Mouse (Mus musculus): Measurements from ENCODE around the gene Dars. TPM values are rescaled to one million over a fixed set of nuclear protein-coding genes. Genes with fewer than 3 reads are reported as not detected.

The Dars gene
- polyA plus RNA-seq, 1 experiment, result 23.8 TPM

- peaks cover 11% of the 10 kb centered on the region for H3K4me1 ChIP-seq (ENCODE audit: control insufficient read depth, insufficient read depth, low read length)
- H3K36me3 ChIP-seq (ENCODE audit: control insufficient read depth, insufficient read depth, low read length), result no peaks in the 10 kb centered on the region
- H3K27ac ChIP-seq (ENCODE audit: control insufficient read depth, insufficient read depth, low read depth, low read length), result peak overlapping the region; percentile 81
- H3K4me3 ChIP-seq (ENCODE audit: control insufficient read depth, low read depth, low read length), result no peak overlapping the region
- TF ChIP-seq CTCF (IDR thresholded peaks at IDR 0.05; ENCODE audit: control insufficient read depth, insufficient read depth, insufficient replicate concordance, low read depth, low read length) (no peak), POLR2A (IDR thresholded peaks at IDR 0.05; ENCODE audit: control insufficient read depth, low read depth, low read length) (no peak)
- no peaks in the 10 kb centered on the region for H3K27me3 ChIP-seq (ENCODE audit: control insufficient read depth, insufficient read depth, low read length)
Observed at GRCm38 (mm10) chr1:128440386-128441128, 23.4 kb upstream of the Dars start.

GRCm38 (mm10) chr1:128439618-128440017 lies 22.4 kb upstream of the Dars start:
- Histone ChIP-seq H3K27ac (ENCODE audit: control insufficient read depth, insufficient read depth, low read depth, low read length) (no peak overlapping the region), H3K4me3 (ENCODE audit: control insufficient read depth, low read depth, low read length) (no peak overlapping the region), H3K4me1 (ENCODE audit: control insufficient read depth, insufficient read depth, low read length) (peaks cover 11% of the 10 kb centered on the region), H3K27me3 (ENCODE audit: control insufficient read depth, insufficient read depth, low read length) (no peaks in the 10 kb centered on the region), H3K36me3 (ENCODE audit: control insufficient read depth, insufficient read depth, low read length) (no peaks in the 10 kb centered on the region)
- TF ChIP-seq POLR2A (IDR thresholded peaks at IDR 0.05; ENCODE audit: control insufficient read depth, low read depth, low read length), result no peak
- TF ChIP-seq CTCF (IDR thresholded peaks at IDR 0.05; ENCODE audit: control insufficient read depth, insufficient read depth, insufficient replicate concordance, low read depth, low read length), result no peak

GRCm38 (mm10) chr1:128438526-128438925 lies 21.4 kb upstream of the Dars start:
- no peaks in the 10 kb centered on the region for H3K36me3 ChIP-seq (ENCODE audit: control insufficient read depth, insufficient read depth, low read length)
- H3K4me1 ChIP-seq (ENCODE audit: control insufficient read depth, insufficient read depth, low read length), result peaks cover 11% of the 10 kb centered on the region
- H3K27me3 ChIP-seq (ENCODE audit: control insufficient read depth, insufficient read depth, low read length), result no peaks in the 10 kb centered on the region
- TF ChIP-seq CTCF (IDR thresholded peaks at IDR 0.05; ENCODE audit: control insufficient read depth, insufficient read depth, insufficient replicate concordance, low read depth, low read length), result no peak
- no peak for TF ChIP-seq POLR2A (IDR thresholded peaks at IDR 0.05; ENCODE audit: control insufficient read depth, low read depth, low read length)
- H3K27ac ChIP-seq (ENCODE audit: control insufficient read depth, insufficient read depth, low read depth, low read length), result no peak overlapping the region
- no peak overlapping the region for H3K4me3 ChIP-seq (ENCODE audit: control insufficient read depth, low read depth, low read length)

- H3K4me1 ChIP-seq (ENCODE audit: control insufficient read depth, insufficient read depth, low read length), result peaks cover 11% of the 10 kb centered on the region
- no peaks in the 10 kb centered on the region for H3K36me3 ChIP-seq (ENCODE audit: control insufficient read depth, insufficient read depth, low read length)
- H3K27ac ChIP-seq (ENCODE audit: control insufficient read depth, insufficient read depth, low read depth, low read length), result no peak overlapping the region
- no peak for TF ChIP-seq CTCF (IDR thresholded peaks at IDR 0.05; ENCODE audit: control insufficient read depth, insufficient read depth, insufficient replicate concordance, low read depth, low read length)
- TF ChIP-seq POLR2A (IDR thresholded peaks at IDR 0.05; ENCODE audit: control insufficient read depth, low read depth, low read length), result no peak
- no peak overlapping the region for H3K4me3 ChIP-seq (ENCODE audit: control insufficient read depth, low read depth, low read length)
- no peaks in the 10 kb centered on the region for H3K27me3 ChIP-seq (ENCODE audit: control insufficient read depth, insufficient read depth, low read length)
Observed at GRCm38 (mm10) chr1:128437276-128437675, 20.1 kb upstream of the Dars start.

- Histone ChIP-seq H3K27me3 (ENCODE audit: control insufficient read depth, insufficient read depth, low read length) (no peaks in the 10 kb centered on the region), H3K4me3 (ENCODE audit: control insufficient read depth, low read depth, low read length) (no peak overlapping the region), H3K27ac (ENCODE audit: control insufficient read depth, insufficient read depth, low read depth, low read length) (no peak overlapping the region), H3K36me3 (ENCODE audit: control insufficient read depth, insufficient read depth, low read length) (no peaks in the 10 kb centered on the region), H3K4me1 (ENCODE audit: control insufficient read depth, insufficient read depth, low read length) (peaks cover 6% of the 10 kb centered on the region)
- TF ChIP-seq POLR2A (IDR thresholded peaks at IDR 0.05; ENCODE audit: control insufficient read depth, low read depth, low read length) (no peak), CTCF (IDR thresholded peaks at IDR 0.05; ENCODE audit: control insufficient read depth, insufficient read depth, insufficient replicate concordance, low read depth, low read length) (no peak)
Observed at GRCm38 (mm10) chr1:128436015-128436414, 18.8 kb upstream of the Dars start.

- Histone ChIP-seq H3K4me1 (ENCODE audit: control insufficient read depth, insufficient read depth, low read length) (peaks cover 3% of the 10 kb centered on the region), H3K4me3 (ENCODE audit: control insufficient read depth, low read depth, low read length) (no peak overlapping the region), H3K27ac (ENCODE audit: control insufficient read depth, insufficient read depth, low read depth, low read length) (no peak overlapping the region), H3K36me3 (ENCODE audit: control insufficient read depth, insufficient read depth, low read length) (no peaks in the 10 kb centered on the region), H3K27me3 (ENCODE audit: control insufficient read depth, insufficient read depth, low read length) (no peaks in the 10 kb centered on the region)
- TF ChIP-seq POLR2A (IDR thresholded peaks at IDR 0.05; ENCODE audit: control insufficient read depth, low read depth, low read length) (no peak), CTCF (IDR thresholded peaks at IDR 0.05; ENCODE audit: control insufficient read depth, insufficient read depth, insufficient replicate concordance, low read depth, low read length) (no peak)
Observed at GRCm38 (mm10) chr1:128435551-128435950, 18.4 kb upstream of the Dars start.

- Histone ChIP-seq H3K36me3 (ENCODE audit: control insufficient read depth, insufficient read depth, low read length) (no peaks in the 10 kb centered on the region), H3K27me3 (ENCODE audit: control insufficient read depth, insufficient read depth, low read length) (no peaks in the 10 kb centered on the region), H3K4me3 (ENCODE audit: control insufficient read depth, low read depth, low read length) (no peak overlapping the region), H3K4me1 (ENCODE audit: control insufficient read depth, insufficient read depth, low read length) (no peaks in the 10 kb centered on the region), H3K27ac (ENCODE audit: control insufficient read depth, insufficient read depth, low read depth, low read length) (no peak overlapping the region)
- no peak for TF ChIP-seq CTCF (IDR thresholded peaks at IDR 0.05; ENCODE audit: control insufficient read depth, insufficient read depth, insufficient replicate concordance, low read depth, low read length)
- TF ChIP-seq POLR2A (IDR thresholded peaks at IDR 0.05; ENCODE audit: control insufficient read depth, low read depth, low read length), result no peak
Observed at GRCm38 (mm10) chr1:128424928-128425327, 7.8 kb upstream of the Dars start.

Measured in testis, adult 2 months (tissue).